Mouse (Mus musculus) thymus, postnatal 10 days (tissue): ENCODE data around the gene Klhl25.
A peak's percentile ranks its signal among the peaks of the same experiment; 100 is the strongest.
"Not testable (repeated sequence)": the region's sequence is repeated elsewhere in the genome, so short reads cannot be mapped to it uniquely, and the experiment has no call there.

Experiments
- DNase-seq, 2 experiments: peaks; one replicate each; pipeline ENCODE4 v3.0.0; 2021; ENCODE audit warnings: low spot score in 2 of 2

Klhl25 gene

DNA sequence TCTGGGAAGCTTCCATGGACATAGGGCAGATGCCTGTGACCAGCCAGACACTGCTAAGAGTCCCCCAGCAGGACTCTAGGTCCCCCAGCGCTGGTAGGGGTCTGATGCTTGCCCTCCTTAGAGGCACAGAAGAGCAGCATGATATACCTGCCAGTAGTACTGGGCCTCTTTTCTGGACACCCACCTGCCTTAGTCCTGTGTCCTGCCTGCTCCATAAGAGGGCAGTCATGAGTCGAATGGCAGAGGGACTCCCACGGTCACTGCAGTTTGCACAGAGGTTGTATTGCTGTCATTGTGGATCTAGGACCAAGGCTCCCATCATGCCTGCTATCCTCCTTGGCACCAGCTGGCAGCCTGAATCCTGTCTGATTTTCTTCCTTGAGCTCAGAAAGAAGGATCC, 25.1 kb downstream of the Klhl25 start:
- DNase-seq: no peak

DNA sequence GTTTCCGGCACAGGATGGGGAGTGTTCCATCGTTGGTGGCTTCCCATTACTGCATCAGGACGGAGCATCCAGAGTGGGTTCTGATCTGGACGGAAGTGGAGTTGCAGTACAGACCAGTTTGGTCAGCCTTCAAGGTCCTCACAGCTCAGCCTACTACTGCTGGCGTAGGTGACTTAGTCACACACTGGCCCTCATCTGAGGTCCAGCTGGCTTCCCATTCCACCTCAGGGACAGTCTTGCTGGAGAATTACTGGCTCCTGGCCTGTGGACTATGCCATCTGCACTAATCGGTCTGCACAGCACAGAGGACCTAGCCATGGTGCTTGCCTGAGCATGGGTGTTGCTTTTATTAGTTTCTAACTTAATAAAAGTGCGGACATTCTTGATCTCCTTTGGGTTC, 25.6 kb downstream of the Klhl25 start:
- no peak for DNase-seq

GRCm38 (mm10) chr7:75879436-75879835, 31.3 kb downstream of the Klhl25 start:
- not testable (repeated sequence) for DNase-seq

- DNase-seq: no peak
These were observed 32.1 kb downstream of the Klhl25 start for GRCm38 (mm10) chr7:75880236-75880635.

- DNase-seq: peak; percentile 72 to 91
These were observed 32.5 kb downstream of the Klhl25 start for GRCm38 (mm10) chr7:75880650-75881049.

GRCm38 (mm10) chr7:75881376-75881775, 33.3 kb downstream of the Klhl25 start:
- DNase-seq: peak; percentile 22 to 27

GRCm38 (mm10) chr7:75881791-75882190, 33.7 kb downstream of the Klhl25 start:
- no peak for DNase-seq

- no peak for DNase-seq
These were observed 43.4 kb downstream of the Klhl25 start for GRCm38 (mm10) chr7:75891466-75891865.

- no peak for DNase-seq
These were observed 44.6 kb downstream of the Klhl25 start for GRCm38 (mm10) chr7:75892737-75893136.

DNA sequence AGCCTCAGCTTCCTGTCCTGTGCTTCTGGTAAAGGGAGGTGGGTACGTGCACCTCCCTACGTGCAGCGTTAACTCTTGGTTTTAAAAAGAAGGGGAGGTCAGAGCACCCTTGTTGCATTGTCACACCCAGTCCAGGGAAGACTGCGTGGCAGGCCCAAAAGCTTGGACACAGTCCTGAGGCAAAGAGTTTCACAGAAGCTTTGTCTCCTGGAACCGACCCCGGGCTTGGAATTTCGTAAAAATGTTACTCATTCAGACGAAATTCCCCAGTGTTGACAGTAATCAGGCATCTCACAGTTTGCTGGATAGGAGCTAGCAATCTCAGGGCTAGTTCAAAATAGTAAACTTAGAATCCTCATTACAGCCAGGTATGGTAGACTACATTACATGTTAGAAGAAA, 45.6 kb downstream of the Klhl25 start:
- no peak for DNase-seq

DNA sequence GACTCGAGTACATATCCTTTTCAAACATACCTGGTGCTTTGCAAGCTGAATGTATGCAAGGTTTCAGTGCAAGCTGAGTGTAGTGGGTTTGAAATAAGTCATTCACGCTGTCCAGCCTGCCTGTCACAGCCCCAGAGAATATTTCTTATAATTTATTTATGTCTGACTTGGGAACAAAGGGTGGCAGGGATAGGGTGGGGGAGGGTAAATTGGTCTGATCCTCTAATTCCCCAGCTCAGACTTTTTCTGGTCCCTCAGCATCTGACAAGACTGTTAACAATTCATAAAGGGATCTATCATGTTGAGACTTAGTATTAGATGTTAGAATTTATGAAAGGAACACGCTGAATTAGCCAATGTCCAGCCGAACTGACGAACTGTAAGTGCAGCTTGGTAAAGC, 48.9 kb downstream of the Klhl25 start:
- no peak for DNase-seq

- no peak for DNase-seq
These were observed 51.0 kb downstream of the Klhl25 start for GRCm38 (mm10) chr7:75899102-75899501.

- no peak for DNase-seq
These were observed 51.4 kb downstream of the Klhl25 start for GRCm38 (mm10) chr7:75899517-75899916.

GRCm38 (mm10) chr7:75899954-75900353, 51.8 kb downstream of the Klhl25 start:
- DNase-seq: no peak

DNA sequence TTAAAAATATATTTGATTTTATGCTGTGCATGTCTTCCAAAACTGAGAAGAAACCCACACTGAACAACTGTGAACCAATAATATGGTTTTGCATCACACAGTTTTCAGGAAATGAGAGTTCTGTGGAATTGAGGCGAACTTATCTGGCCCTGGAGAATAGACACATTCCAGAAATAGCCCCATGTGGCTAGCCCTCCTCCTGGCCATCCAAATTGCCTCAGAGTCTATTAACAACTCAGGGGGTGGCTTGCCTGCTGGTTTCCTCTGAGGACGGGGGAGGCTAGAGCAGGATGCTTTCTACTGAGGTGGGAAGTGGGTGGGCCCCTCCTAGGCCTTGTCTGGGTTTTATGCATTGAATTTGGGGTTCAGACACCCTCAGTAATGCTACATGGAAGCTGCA, 57.0 kb downstream of the Klhl25 start:
- DNase-seq: no peak

GRCm38 (mm10) chr7:75910035-75910651, 62.0 kb downstream of the Klhl25 start:
- DNase-seq: peak; percentile 58 to 70

DNA sequence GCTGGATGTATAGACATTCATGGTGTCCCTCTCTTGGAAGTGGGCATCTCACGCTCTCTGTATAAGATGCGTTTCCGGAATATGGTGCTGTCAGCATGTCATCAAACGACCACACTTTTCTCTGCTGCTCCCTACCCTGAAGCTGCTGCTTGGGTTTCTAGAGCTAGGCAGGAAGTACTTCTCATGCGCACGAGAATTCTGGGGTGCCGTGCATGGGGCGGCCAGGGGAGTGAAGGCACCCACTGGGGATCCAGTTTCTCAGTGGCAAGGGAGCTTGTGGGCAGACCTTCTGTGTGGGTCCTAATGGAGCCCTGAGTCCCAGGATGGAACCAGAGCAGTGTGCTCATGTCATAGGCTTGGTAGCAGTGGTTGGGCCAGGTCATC, 62.5 kb downstream of the Klhl25 start:
- DNase-seq: peak in 1 of 2 experiments; percentile 29

- DNase-seq: peak; percentile 80 to 92
These were observed 65.8 kb downstream of the Klhl25 start for GRCm38 (mm10) chr7:75913952-75914351.

GRCm38 (mm10) chr7:75915550-75915949, 67.4 kb downstream of the Klhl25 start:
- peak; percentile 18 to 22 for DNase-seq

- DNase-seq: no peak
These were observed 69.6 kb downstream of the Klhl25 start for GRCm38 (mm10) chr7:75917662-75918061.

- not testable (repeated sequence) for DNase-seq
These were observed 71.6 kb downstream of the Klhl25 start for GRCm38 (mm10) chr7:75919745-75920144.
